Mouse (Mus musculus) forebrain, embryonic 11.5 days (tissue): ENCODE measurements around the gene Gm4869. TPM values are rescaled to one million over a fixed set of nuclear protein-coding genes. Genes with fewer than 3 reads are reported as not detected.

Source experiments
- ATAC-seq: fragments of 200-750 bp; cut with Nextera tagmentation; replicated peaks from 2 replicates; pipeline ENCODE4 v1.8.0; 2017; ENCODE audit warnings: moderate TSS enrichment; ENCODE audit not compliant: low FRiP score
- DNase-seq: peaks from one replicate; pipeline ENCODE4 v3.0.0-alpha.2; 2017; ENCODE audit warnings: low spot score
- H3K27ac ChIP-seq: fragments of 300-500 bp; sonication (generic); 2 replicates; pipeline ENCODE4 v1.5.1; 2014; ENCODE audit warnings: low read depth, low read length
- H3K27me3 ChIP-seq: fragments of 300-500 bp; sonication (generic); 2 replicates; pipeline ENCODE4 v1.6.1; 2014; ENCODE audit warnings: mild to moderate bottlenecking, low read length, mixed read lengths; ENCODE audit not compliant: control insufficient read depth, insufficient read depth
- H3K36me3 ChIP-seq: fragments of 300-500 bp; sonication (generic); 2 replicates; pipeline ENCODE4 v1.6.1; 2014; ENCODE audit warnings: mild to moderate bottlenecking, low read length, moderate library complexity, mixed read lengths; ENCODE audit not compliant: control insufficient read depth, insufficient read depth
- H3K4me1 ChIP-seq: fragments of 300-500 bp; sonication (generic); replicated peaks from 2 replicates; pipeline ENCODE4 v1.6.1; 2014; ENCODE audit warnings: low read length, mixed read lengths; ENCODE audit not compliant: control insufficient read depth, insufficient read depth
- H3K4me2 ChIP-seq: fragments of 300-500 bp; sonication (generic); 2 replicates; pipeline ENCODE4 v1.6.1; 2014; ENCODE audit warnings: low read depth, mild to moderate bottlenecking, low read length, moderate library complexity, mixed read lengths; ENCODE audit not compliant: severe bottlenecking
- H3K4me3 ChIP-seq: fragments of 300-500 bp; sonication (generic); 2 replicates; pipeline ENCODE4 v1.5.1; 2014; ENCODE audit warnings: low read depth, low read length
- H3K9ac ChIP-seq: fragments of 300-500 bp; sonication (generic); 2 replicates; pipeline ENCODE4 v1.6.1; 2014; ENCODE audit warnings: low read length
- H3K9me3 ChIP-seq: fragments of 300-500 bp; sonication (generic); 2 replicates; pipeline ENCODE4 v1.6.1; 2016; ENCODE audit warnings: low read length, mixed read lengths; ENCODE audit not compliant: control insufficient read depth
- WGBS: fragments of 180-500 bp; shearing (Covaris S2); extraction: QIAGEN DNeasy Blood & Tissue Kit; methylation state at CpG from one replicate; pipeline ENCODE4 v1.1.7; 2014; 5-methylcytosine and 5-hydroxymethylcytosine counted together
- polyA plus RNA-seq: library from polyadenylated mRNA; unstranded; fragments of >200 nt; fragmentation: Nextera tagmentation; extraction: Ambion mirVana; gene quantifications from 2 replicates; pipeline ENCODE4 v1.2.1, GENCODE M21; 2014

Gene Gm4869
- polyA plus RNA-seq, 1 experiment from 2014 or later: not detected

DNA sequence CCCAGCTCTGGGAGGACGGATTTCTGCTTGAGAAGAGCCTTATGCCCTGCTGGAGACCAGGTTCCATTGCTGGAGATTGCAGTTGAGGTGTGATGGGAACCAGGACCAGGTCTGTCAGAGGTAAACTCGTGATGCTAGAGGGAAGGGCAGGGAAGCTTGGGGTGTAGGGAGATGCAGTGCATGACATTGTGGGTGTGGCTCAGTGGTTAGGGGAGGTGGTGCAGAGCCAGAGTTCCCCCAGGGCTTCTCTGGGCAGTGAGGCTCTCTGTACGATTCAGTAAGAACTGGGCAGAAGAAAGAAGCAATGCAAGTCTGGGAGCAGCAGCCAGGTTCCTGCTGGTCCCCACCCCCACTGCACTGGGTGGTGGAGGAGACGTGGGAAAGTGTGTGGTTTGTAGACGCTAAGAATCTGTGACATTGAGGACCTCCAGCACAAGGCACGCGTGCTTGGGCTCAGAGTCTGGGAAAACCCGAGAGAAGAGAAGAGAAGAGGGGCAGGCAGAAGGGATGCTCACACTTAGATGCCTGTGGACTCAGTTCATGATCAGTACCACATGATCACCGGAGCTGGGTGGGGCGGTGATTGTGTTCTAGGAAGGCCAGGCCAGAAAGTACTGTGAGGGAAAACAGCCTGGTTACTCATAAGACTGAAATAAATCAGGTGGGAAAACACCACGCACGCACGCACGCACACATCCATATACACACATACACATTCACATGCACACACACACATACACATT lies 62.2 kb downstream of the Gm4869 start:
- Histone ChIP-seq H3K4me3 (no peak overlapping the region), H3K4me2 (no peak overlapping the region), H3K36me3 (no peaks in the 10 kb centered on the region), H3K9ac (no peak overlapping the region), H3K27me3 (no peaks in the 10 kb centered on the region), H3K9me3 (no peaks in the 10 kb centered on the region), H3K4me1 (peaks cover 15% of the 10 kb centered on the region; the same call in 1 of the 2 replicates), H3K27ac (no peak overlapping the region)
- 90% methylated on average over 14 of the region's 14 CpGs for WGBS
- ATAC-seq: no peak
- DNase-seq: no peak

DNA sequence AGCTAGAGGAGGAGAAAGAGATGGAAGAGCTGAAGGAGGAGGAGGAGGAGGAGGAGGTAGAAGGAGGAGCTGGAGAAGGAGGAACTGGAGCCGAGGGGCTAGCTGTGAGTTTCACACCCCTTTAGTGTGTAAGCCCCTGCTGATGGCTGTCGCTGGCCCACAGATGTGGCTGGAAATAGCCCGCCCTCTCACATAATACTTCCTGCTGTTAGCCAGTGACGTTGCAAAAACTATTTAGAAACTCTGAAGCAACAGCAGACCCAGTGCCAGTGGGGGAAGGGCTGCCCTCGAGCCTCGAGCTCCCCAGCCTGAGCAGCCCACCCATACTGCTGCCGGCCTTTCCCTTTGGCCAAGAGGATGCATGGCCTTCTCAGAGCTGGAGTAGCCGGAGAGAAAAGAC lies 63.2 kb downstream of the Gm4869 start:
- H3K9me3 ChIP-seq: no peaks in the 10 kb centered on the region
- DNase-seq (no peak), ATAC-seq (no peak)
- WGBS: 44% methylated on average over 8 of the region's 8 CpGs
- 0 out of 2 replicates have a peak overlapping the region, but pooled peaks have one; percentile 18 for H3K27ac ChIP-seq
- H3K4me3 ChIP-seq: no peak overlapping the region
- no peaks in the 10 kb centered on the region for H3K36me3 ChIP-seq
- no peak overlapping the region for H3K9ac ChIP-seq
- H3K4me2 ChIP-seq: no peak overlapping the region
- H3K27me3 ChIP-seq: no peaks in the 10 kb centered on the region
- peaks cover 10% of the 10 kb centered on the region; the same call in 1 of the 2 replicates for H3K4me1 ChIP-seq

DNA sequence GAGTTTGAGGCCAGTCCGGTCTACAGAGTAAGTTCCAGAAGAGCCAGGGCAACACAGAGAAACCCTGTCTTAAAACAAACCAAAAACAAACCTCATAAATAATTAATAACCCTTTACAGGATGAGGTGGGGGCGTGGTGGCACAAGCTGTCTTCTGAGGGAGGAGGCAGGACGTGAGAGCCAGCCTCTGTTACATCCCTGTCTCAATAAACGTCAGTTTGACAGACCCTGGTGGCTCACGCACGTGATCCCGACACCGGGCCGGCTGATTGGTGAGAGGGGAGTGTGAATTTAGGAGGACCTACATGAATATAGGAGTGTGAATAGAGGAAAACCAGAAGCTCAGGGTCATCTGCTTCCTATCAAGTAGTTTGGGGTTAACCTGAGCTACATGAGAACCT lies 63.8 kb downstream of the Gm4869 start:
- no peaks in the 10 kb centered on the region for H3K27me3 ChIP-seq
- DNase-seq (no peak), ATAC-seq (no peak)
- no peaks in the 10 kb centered on the region for H3K36me3 ChIP-seq
- no peaks in the 10 kb centered on the region for H3K9me3 ChIP-seq
- H3K9ac ChIP-seq: no peak overlapping the region
- no peak overlapping the region for H3K4me2 ChIP-seq
- H3K4me1 ChIP-seq: peaks cover 10% of the 10 kb centered on the region; the same call in 1 of the 2 replicates
- H3K27ac ChIP-seq: no peak overlapping the region
- H3K4me3 ChIP-seq: no peak overlapping the region
- 70% methylated on average over 9 of the region's 9 CpGs for WGBS

DNA sequence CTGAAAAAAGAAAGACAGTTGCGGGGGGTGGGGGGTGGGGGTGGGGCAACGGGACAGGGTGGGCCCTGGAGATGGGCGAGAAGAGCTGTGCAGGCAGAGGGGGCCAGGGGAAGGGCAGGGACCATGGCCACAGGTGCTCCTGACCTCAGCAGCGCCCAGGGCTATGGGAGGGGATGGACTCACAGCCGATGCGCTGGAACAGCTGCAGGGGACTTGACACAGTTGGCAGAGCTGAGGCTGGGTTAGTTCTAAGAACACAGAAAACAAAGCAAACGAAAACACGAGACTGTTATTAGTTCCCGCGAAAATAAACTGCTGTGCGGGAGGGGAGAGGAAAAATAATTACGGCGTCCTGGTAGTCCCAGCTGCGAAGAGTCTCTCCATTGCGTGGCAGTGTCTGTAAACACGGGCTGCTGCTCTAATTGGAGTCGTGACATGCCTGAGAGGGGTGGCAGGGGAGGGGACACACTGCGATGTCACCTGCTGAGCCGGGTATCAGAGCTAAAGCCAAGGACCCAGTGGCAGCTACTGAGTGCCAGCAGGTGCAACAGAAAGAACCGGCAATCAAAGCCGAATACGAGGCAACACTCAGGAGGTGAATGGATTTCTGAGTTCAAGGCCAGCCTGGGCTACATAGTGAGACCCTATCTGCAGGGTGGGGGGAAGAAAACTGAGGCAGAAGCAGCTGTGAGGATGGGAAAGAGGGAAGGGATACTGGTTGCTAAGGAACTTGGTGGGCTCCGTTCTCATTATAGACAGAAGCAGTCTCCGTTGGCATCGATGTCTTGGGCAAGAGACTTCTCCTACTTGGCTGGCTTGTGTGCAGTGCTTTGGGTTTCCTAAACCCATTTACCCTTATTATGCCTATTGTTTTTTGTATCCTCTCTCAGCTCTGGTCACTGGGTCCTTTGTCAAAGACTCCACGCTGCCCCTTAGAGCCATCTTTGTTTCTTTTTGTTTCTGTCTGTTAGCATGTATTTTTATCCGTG lies 64.9 kb downstream of the Gm4869 start:
- H3K4me1 ChIP-seq: peaks cover 12% of the 10 kb centered on the region; the same call in 1 of the 2 replicates
- no peak overlapping the region for H3K4me3 ChIP-seq
- H3K27me3 ChIP-seq: no peaks in the 10 kb centered on the region
- no peak overlapping the region for H3K27ac ChIP-seq
- ATAC-seq: no peak
- no peak overlapping the region for H3K4me2 ChIP-seq
- DNase-seq: peak; percentile 62
- no peak overlapping the region; the same call in 1 of the 2 replicates for H3K9ac ChIP-seq
- no peaks in the 10 kb centered on the region for H3K9me3 ChIP-seq
- H3K36me3 ChIP-seq: no peaks in the 10 kb centered on the region
- 63% methylated on average over 27 of the region's 27 CpGs for WGBS

DNA sequence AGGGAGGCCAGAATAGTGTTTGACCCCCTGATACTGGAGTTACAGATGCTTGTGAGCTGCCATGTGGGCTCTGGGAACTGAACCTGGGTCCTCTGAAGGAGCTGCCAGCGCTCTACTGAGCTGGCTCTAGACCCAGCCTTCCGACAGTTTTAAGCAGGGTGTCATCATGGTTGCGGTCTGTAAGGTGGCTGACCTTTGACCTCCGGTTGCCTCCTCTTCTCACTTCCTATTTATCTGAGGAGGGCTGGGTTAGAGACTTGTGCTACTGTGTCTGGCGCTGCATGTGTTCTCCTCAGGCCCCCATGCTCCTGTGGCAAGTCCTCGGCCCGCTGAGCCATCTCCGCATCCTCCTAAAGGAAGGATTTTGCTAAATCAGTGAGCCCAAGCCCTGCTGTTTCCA lies 68.5 kb downstream of the Gm4869 start:
- no peak overlapping the region for H3K4me2 ChIP-seq
- H3K9me3 ChIP-seq: no peaks in the 10 kb centered on the region
- H3K4me3 ChIP-seq: no peak overlapping the region
- no peak overlapping the region for H3K9ac ChIP-seq
- H3K27ac ChIP-seq: no peak overlapping the region
- ATAC-seq (no peak), DNase-seq (no peak)
- no peaks in the 10 kb centered on the region for H3K36me3 ChIP-seq
- no peaks in the 10 kb centered on the region for H3K27me3 ChIP-seq
- WGBS: 78% methylated on average over 8 of the region's 8 CpGs
- peaks cover 6% of the 10 kb centered on the region; the same call in 1 of the 2 replicates for H3K4me1 ChIP-seq

DNA sequence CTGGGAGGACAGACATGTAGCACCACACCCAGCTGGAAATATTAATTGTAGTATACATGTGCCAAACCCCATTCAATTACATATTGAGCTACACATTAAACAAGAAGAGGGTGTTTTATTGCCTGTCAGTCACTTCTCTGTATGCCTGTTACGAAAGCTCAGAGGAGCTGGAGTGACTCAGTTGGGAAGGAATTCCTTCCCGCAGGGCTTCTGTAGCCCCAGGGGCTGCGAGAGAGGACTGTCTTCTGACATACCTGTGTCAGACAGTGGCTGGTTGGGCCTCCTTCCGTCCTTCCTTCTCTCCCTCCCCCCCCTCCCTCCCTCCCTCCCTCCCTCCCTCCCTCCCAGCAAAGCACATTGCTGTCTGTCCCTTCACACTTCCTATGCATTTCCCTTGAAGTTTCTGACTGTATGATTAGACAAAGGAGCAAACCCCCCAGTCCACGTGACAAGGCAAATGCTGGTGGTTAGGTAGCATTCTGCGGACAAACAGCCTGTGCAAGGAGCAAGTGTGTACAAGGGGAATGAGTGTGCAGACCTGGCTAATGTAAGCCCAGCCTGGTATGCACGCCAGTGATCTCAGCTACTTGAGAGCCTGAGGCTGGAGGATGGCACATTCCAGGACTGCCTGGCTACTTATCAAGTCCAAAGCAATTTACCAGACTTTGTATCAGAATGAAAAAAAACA lies 69.5 kb downstream of the Gm4869 start:
- no peak for ATAC-seq
- Histone ChIP-seq H3K9me3 (no peaks in the 10 kb centered on the region), H3K4me2 (no peak overlapping the region), H3K9ac (no peak overlapping the region; the same call in 1 of the 2 replicates), H3K27ac (no peak overlapping the region), H3K4me1 (peaks cover 3% of the 10 kb centered on the region; the same call in 1 of the 2 replicates), H3K4me3 (no peak overlapping the region), H3K36me3 (no peaks in the 10 kb centered on the region), H3K27me3 (no peaks in the 10 kb centered on the region)
- no peak for DNase-seq
- WGBS: 65% methylated on average over 7 of the region's 7 CpGs

DNA sequence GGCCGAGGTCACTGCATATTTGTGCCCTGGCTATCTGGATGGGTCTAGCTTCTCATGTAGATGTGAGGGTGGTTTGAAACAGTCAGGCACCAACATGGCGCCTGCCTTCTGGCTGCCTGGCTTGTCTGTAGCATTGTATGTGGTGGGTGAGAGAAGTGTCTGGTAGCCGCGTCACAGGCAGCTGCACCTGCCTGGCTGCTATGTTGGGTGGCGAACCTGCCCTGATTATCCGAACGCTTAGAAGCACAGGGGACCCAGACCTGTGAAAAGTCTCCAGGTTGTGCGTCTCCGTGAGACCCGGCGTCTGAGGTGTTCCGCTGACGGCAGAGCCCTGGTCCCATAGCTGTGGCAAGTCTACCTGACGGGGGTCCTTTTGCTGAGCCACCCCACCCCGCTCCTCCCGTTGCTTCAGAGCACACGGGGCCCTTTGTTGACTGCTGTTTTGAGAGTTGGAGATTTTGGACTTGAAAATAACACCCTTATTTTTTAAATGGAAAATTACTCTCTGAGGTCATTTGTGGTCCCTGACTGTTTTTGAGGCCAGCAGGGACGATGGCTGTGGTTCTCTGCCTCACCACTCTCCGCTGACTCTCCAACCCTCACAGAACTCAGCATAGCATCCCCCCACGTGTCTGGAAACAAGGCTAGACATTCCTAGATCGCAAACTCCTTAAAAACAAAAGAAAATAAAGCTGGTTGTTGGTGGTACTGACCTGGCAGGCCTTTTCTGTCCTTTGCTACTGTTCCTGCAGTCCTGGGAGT lies 71.9 kb downstream of the Gm4869 start:
- DNase-seq: no peak
- Histone ChIP-seq H3K4me3 (no peak overlapping the region), H3K27me3 (no peaks in the 10 kb centered on the region), H3K9me3 (no peaks in the 10 kb centered on the region), H3K4me1 (0 out of 2 replicates have a peak, but pooled peaks cover 2% of the 10 kb centered on the region), H3K27ac (no peak overlapping the region), H3K4me2 (no peak overlapping the region), H3K36me3 (no peaks in the 10 kb centered on the region), H3K9ac (no peak overlapping the region)
- no peak for ATAC-seq
- 89% methylated on average over 21 of the region's 21 CpGs for WGBS

DNA sequence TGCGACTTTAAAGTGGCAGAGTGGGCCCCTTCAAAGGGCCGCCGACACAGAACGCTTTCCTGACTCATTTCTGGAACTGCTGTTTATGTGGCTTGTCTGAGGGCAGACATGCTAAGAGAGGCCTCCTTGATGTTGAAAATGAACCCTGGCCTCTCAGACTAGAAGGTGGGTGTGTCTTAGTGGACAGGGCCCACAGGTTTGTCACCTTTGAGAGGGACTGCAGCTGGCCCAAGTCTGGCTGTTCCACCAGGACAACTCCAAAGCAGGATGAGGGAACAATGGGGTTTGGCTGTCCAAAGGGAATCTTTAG lies 72.4 kb downstream of the Gm4869 start:
- WGBS: 89% methylated on average over 4 of the region's 4 CpGs
- Histone ChIP-seq H3K36me3 (no peaks in the 10 kb centered on the region), H3K9ac (no peak overlapping the region), H3K4me3 (no peak overlapping the region), H3K9me3 (no peaks in the 10 kb centered on the region), H3K27me3 (no peaks in the 10 kb centered on the region), H3K27ac (no peak overlapping the region), H3K4me1 (0 out of 2 replicates have a peak, but pooled peaks cover 2% of the 10 kb centered on the region), H3K4me2 (no peak overlapping the region)
- ATAC-seq (no peak), DNase-seq (no peak)
